Mouse (Mus musculus): ENCODE measurements around the gene Espn.

The Espn gene

GRCm38 (mm10) chr4:152125161-152126025 lies 26.8 kb downstream of the Espn start:
- no peak for DNase-seq (ENCODE audit: low read depth, low spot score)

GRCm38 (mm10) chr4:152124361-152124961 lies 27.7 kb downstream of the Espn start:
- no peak for DNase-seq (ENCODE audit: low read depth, low spot score)

- no peak for DNase-seq (ENCODE audit: low read depth, low spot score)
Observed at GRCm38 (mm10) chr4:152121183-152121505, 31.0 kb downstream of the Espn start.

GRCm38 (mm10) chr4:152120311-152121182 lies 31.6 kb downstream of the Espn start:
- no peak for DNase-seq (ENCODE audit: low read depth, low spot score)

GRCm38 (mm10) chr4:152119396-152120292 lies 32.5 kb downstream of the Espn start:
- DNase-seq (ENCODE audit: low read depth, low spot score): no peak

GRCm38 (mm10) chr4:152117538-152117937 lies 34.6 kb downstream of the Espn start:
- no peak for DNase-seq (ENCODE audit: low read depth, low spot score)

- no peak for DNase-seq (ENCODE audit: low read depth, low spot score)
Observed at GRCm38 (mm10) chr4:152115921-152116612, 36.1 kb downstream of the Espn start, which contains the start of gene Tnfrsf25. Tnfrsf25 (plus strand) TSS chr4:152115934.

- no peak for DNase-seq (ENCODE audit: low read depth, low spot score)
Observed at GRCm38 (mm10) chr4:152114080-152114479, 38.1 kb downstream of the Espn start.

GRCm38 (mm10) chr4:152112329-152112728 lies 39.8 kb downstream of the Espn start:
- no peak for DNase-seq (ENCODE audit: low read depth, low spot score)

GRCm38 (mm10) chr4:152110689-152111088 lies 41.5 kb downstream of the Espn start:
- DNase-seq (ENCODE audit: low read depth, low spot score): no peak

GRCm38 (mm10) chr4:152109509-152109908 lies 42.7 kb downstream of the Espn start:
- no peak for DNase-seq (ENCODE audit: low read depth, low spot score)

GRCm38 (mm10) chr4:152108673-152109072 lies 43.5 kb downstream of the Espn start:
- DNase-seq (ENCODE audit: low read depth, low spot score): no peak

GRCm38 (mm10) chr4:152107971-152108509 lies 44.1 kb downstream of the Espn start:
- DNase-seq (ENCODE audit: low read depth, low spot score): peak; percentile 68

GRCm38 (mm10) chr4:152107493-152107892 lies 44.7 kb downstream of the Espn start:
- DNase-seq (ENCODE audit: low read depth, low spot score): no peak

- no peak for DNase-seq (ENCODE audit: low read depth, low spot score)
Observed at GRCm38 (mm10) chr4:152106746-152107145, 45.4 kb downstream of the Espn start.

GRCm38 (mm10) chr4:152103025-152103424 lies 49.1 kb downstream of the Espn start:
- peak; percentile 61 for DNase-seq (ENCODE audit: low read depth, low spot score)

GRCm38 (mm10) chr4:152101921-152102320 lies 50.2 kb downstream of the Espn start:
- no peak for DNase-seq (ENCODE audit: low read depth, low spot score)

GRCm38 (mm10) chr4:152101081-152101653 lies 51.0 kb downstream of the Espn start:
- no peak for DNase-seq (ENCODE audit: low read depth, low spot score)

GRCm38 (mm10) chr4:152100541-152100940 lies 51.6 kb downstream of the Espn start:
- no peak for DNase-seq (ENCODE audit: low read depth, low spot score)

All from retina, postnatal 7 days (tissue).